Mouse (Mus musculus) cortical plate, adult 2 months (tissue): ENCODE data around the gene Dapl1. TPM values are rescaled to one million over a fixed set of nuclear protein-coding genes. Genes with fewer than 3 reads are reported as not detected.
A peak's percentile ranks its signal among the peaks of the same experiment; 100 is the strongest.

Experiments
- H3K27ac ChIP-seq: fragments of 200-500 bp; 2 replicates; pipeline ENCODE4 v1.5.1; 2012; ENCODE audit warnings: low read length, control low read depth, inconsistent platforms; ENCODE audit not compliant: insufficient read depth
- H3K4me1 ChIP-seq: fragments of 200-500 bp; 2 replicates; pipeline ENCODE4 v1.6.1; 2011; ENCODE audit warnings: low read length; ENCODE audit not compliant: control insufficient read depth, insufficient read depth
- H3K4me3 ChIP-seq: fragments of 200-500 bp; 2 replicates; pipeline ENCODE4 v1.5.1; 2011; ENCODE audit warnings: mild to moderate bottlenecking, low read length, control low read depth; ENCODE audit not compliant: insufficient read depth
- CTCF ChIP-seq: fragments of 200-500 bp; IDR thresholded peaks from 2 replicates; pipeline ENCODE4 v1.5.1; 2011; ENCODE audit warnings: mild to moderate bottlenecking, control low read depth, low read length; ENCODE audit not compliant: insufficient read depth; ENCODE audit errors: extremely low read depth
- POLR2A ChIP-seq: fragments of 200-500 bp; IDR thresholded peaks from 2 replicates; pipeline ENCODE4 v1.6.1; 2011; ENCODE audit warnings: mild to moderate bottlenecking, low read length, control low read depth; ENCODE audit not compliant: insufficient read depth; ENCODE audit errors: extremely low read depth
- polyA plus RNA-seq: library from polyadenylated mRNA; depleted of rRNA; stranded (reverse); fragments of >200 nt; gene quantifications from 2 replicates; pipeline ENCODE4 v1.2.3, GENCODE M21; 2012

Gene Dapl1
- polyA plus RNA-seq, 1 experiment: 1.3 TPM

- H3K27ac ChIP-seq: peak overlapping the region; percentile 50; the same call in 1 of the 2 replicates
- H3K4me1 ChIP-seq: no peaks in the 10 kb centered on the region
- TF ChIP-seq POLR2A (no peak), CTCF (no peak)
- no peak overlapping the region for H3K4me3 ChIP-seq
Observed at GRCm38 (mm10) chr2:59471051-59471948, 13.2 kb upstream of the Dapl1 start.

GRCm38 (mm10) chr2:59474336-59474735 lies 10.1 kb upstream of the Dapl1 start:
- TF ChIP-seq CTCF: no peak
- no peak for TF ChIP-seq POLR2A
- no peak overlapping the region for H3K27ac ChIP-seq
- no peaks in the 10 kb centered on the region for H3K4me1 ChIP-seq
- H3K4me3 ChIP-seq: no peak overlapping the region

GRCm38 (mm10) chr2:59485080-59485479 lies 627 bp downstream of the Dapl1 start:
- Histone ChIP-seq H3K4me1 (no peaks in the 10 kb centered on the region), H3K27ac (no peak overlapping the region), H3K4me3 (no peak overlapping the region)
- no peak for TF ChIP-seq CTCF
- no peak for TF ChIP-seq POLR2A

- Histone ChIP-seq H3K4me1 (no peaks in the 10 kb centered on the region), H3K27ac (no peak overlapping the region), H3K4me3 (no peak overlapping the region)
- no peak for TF ChIP-seq POLR2A
- TF ChIP-seq CTCF: no peak
Observed at GRCm38 (mm10) chr2:59485657-59486056, 1.2 kb downstream of the Dapl1 start.

- H3K27ac ChIP-seq: no peak overlapping the region
- no peak for TF ChIP-seq POLR2A
- TF ChIP-seq CTCF: no peak
- H3K4me1 ChIP-seq: no peaks in the 10 kb centered on the region
- H3K4me3 ChIP-seq: no peak overlapping the region
Observed at GRCm38 (mm10) chr2:59486196-59486845, 1.9 kb downstream of the Dapl1 start.

GRCm38 (mm10) chr2:59488235-59488634 lies 3.8 kb downstream of the Dapl1 start:
- H3K4me1 ChIP-seq: no peaks in the 10 kb centered on the region
- no peak for TF ChIP-seq POLR2A
- no peak for TF ChIP-seq CTCF
- H3K4me3 ChIP-seq: no peak overlapping the region
- H3K27ac ChIP-seq: no peak overlapping the region

GRCm38 (mm10) chr2:59490353-59490752 lies 5.9 kb downstream of the Dapl1 start:
- TF ChIP-seq CTCF: 0 out of 2 replicates have a peak, but pooled peaks have one; percentile 6
- no peak for TF ChIP-seq POLR2A

GRCm38 (mm10) chr2:59493445-59494085 lies 9.1 kb downstream of the Dapl1 start:
- no peaks in the 10 kb centered on the region for H3K4me1 ChIP-seq
- no peak overlapping the region for H3K4me3 ChIP-seq
- no peak overlapping the region for H3K27ac ChIP-seq
- no peak for TF ChIP-seq CTCF
- no peak for TF ChIP-seq POLR2A

More at GRCm38 (mm10) chr2:59490353-59490752, 5.9 kb downstream of the Dapl1 start:
- Histone ChIP-seq H3K4me1 (no peaks in the 10 kb centered on the region), H3K27ac (no peak overlapping the region), H3K4me3 (no peak overlapping the region)

- Histone ChIP-seq H3K27ac (no peak overlapping the region), H3K4me1 (no peaks in the 10 kb centered on the region), H3K4me3 (no peak overlapping the region)
- TF ChIP-seq POLR2A (no peak), CTCF (no peak)
Observed at GRCm38 (mm10) chr2:59499146-59499545, 14.7 kb downstream of the Dapl1 start.

GRCm38 (mm10) chr2:59499717-59500116 lies 15.3 kb downstream of the Dapl1 start:
- TF ChIP-seq CTCF (no peak), POLR2A (no peak)
- no peaks in the 10 kb centered on the region for H3K4me1 ChIP-seq

More at GRCm38 (mm10) chr2:59499717-59500116, 15.3 kb downstream of the Dapl1 start:
- no peak overlapping the region for H3K27ac ChIP-seq
- no peak overlapping the region for H3K4me3 ChIP-seq
